Comparison of ENCODE assay signal across 8 mouse cellular contexts in genomic region chr8:47689704-47690326, GRCm38 (mm10). TPM values are rescaled to one million over a fixed set of nuclear protein-coding genes. Genes with fewer than 3 reads are reported as not detected.
DNase-seq lines count a peak whose midpoint lies in the region; ATAC-seq and TF ChIP-seq lines count a peak whose summit lies in the region.

No protein-coding gene starts in this region.

- peak; percentile 28 for DNase-seq in kidney, adult 2 months
- no peak for DNase-seq in kidney, adult 8-10 months
- no peak for DNase-seq in G1E (ENCODE audit: low spot score)
- DNase-seq in embryonic facial prominence, embryonic 10.5 days (ENCODE audit: low spot score), result peak; percentile 46
- peak; percentile 56 for DNase-seq in lung, postnatal 10 days
- DNase-seq in yolk sac, embryonic 10.5 days (ENCODE audit: low spot score), result peak; percentile 43
- no peak for DNase-seq in frontal cortex, postnatal 36 days (ENCODE audit: low spot score in 2 of 2)
- DNase-seq in urinary bladder, postnatal 36 days (ENCODE audit: low spot score in 2 of 2), result no peak

- H3K27me3 ChIP-seq in kidney, adult 2 months (replicated peaks; ENCODE audit: control insufficient read depth, insufficient read depth, low read length), result no peaks in the 10 kb centered on the region
- 0 out of 2 replicates have a peak, but pooled peaks cover 2% of the 10 kb centered on the region for H3K27me3 ChIP-seq in G1E (ENCODE audit: insufficient read depth, low read length)
- H3K27me3 ChIP-seq in embryonic facial prominence, embryonic 10.5 days (replicated peaks; ENCODE audit: low read depth, poor library complexity, severe bottlenecking), result peaks cover 11% of the 10 kb centered on the region

- TF ChIP-seq POLR2A in kidney, adult 2 months (IDR thresholded peaks at IDR 0.05; ENCODE audit: low read depth, low read length), result no peak

- 78% methylated on average over 12 of the region's 12 CpGs for WGBS in kidney, adult 2 months
- WGBS in embryonic facial prominence, embryonic 10.5 days, result 53% methylated on average over 12 of the region's 12 CpGs

- no peak overlapping the region for H3K27ac ChIP-seq in kidney, adult 2 months (ENCODE audit: insufficient read depth, low read depth, low read length)
- H3K27ac ChIP-seq in embryonic facial prominence, embryonic 10.5 days (replicated peaks), result no peak overlapping the region

- H3K4me3 ChIP-seq in kidney, adult 2 months (ENCODE audit: insufficient read depth, low read depth, low read length), result no peak overlapping the region
- no peak overlapping the region; the same call in 1 of the 2 replicates for H3K4me3 ChIP-seq in G1E (ENCODE audit: low read depth, low read length)
- H3K4me3 ChIP-seq in embryonic facial prominence, embryonic 10.5 days, result no peak overlapping the region

- H3K9me3 ChIP-seq in G1E (replicated peaks), result no peaks in the 10 kb centered on the region
- H3K9me3 ChIP-seq in embryonic facial prominence, embryonic 10.5 days, result no peaks in the 10 kb centered on the region

- 0 out of 2 replicates have a peak, but pooled peaks have one; percentile 11 for TF ChIP-seq CTCF in kidney, adult 2 months (conservative IDR thresholded peaks at IDR 0.05; ENCODE audit: insufficient read depth, insufficient read length, low read depth, low read length)
- TF ChIP-seq CTCF in G1E (IDR thresholded peaks at IDR 0.05; ENCODE audit: low read depth, low read length), result no peak; the same call in 1 of the 2 replicates

- H3K36me3 ChIP-seq in kidney, adult 2 months (ENCODE audit: control insufficient read depth, insufficient read depth, low read length), result no peaks in the 10 kb centered on the region
- H3K36me3 ChIP-seq in G1E (replicated peaks), result no peaks in the 10 kb centered on the region
- no peaks in the 10 kb centered on the region for H3K36me3 ChIP-seq in embryonic facial prominence, embryonic 10.5 days (replicated peaks)

- ATAC-seq in G1E (ENCODE audit: extremely low read depth, insufficient number of reproducible peaks, low FRiP score, poor library complexity, severe bottlenecking), result peak; percentile 30; the same call in 1 of the 2 replicates

- H3K4me1 ChIP-seq in kidney, adult 2 months (ENCODE audit: control insufficient read depth, insufficient read depth, low read length), result no peaks in the 10 kb centered on the region
- peaks cover 14% of the 10 kb centered on the region for H3K4me1 ChIP-seq in G1E (ENCODE audit: insufficient read depth, low read depth, low read length)
- H3K4me1 ChIP-seq in embryonic facial prominence, embryonic 10.5 days, result 0 out of 2 replicates have a peak, but pooled peaks cover 5% of the 10 kb centered on the region

RNA-seq across cellular contexts. Expression of gene Ing2, which starts 14.5 kb away (rescaled TPM):
- 7.0 and 9.3 TPM in 2 replicates for polyA plus RNA-seq in kidney, adult 2 months (2012; rRNA removed)
- total RNA-seq in G1E (2014; fragmentation: Nextera tagmentation), result 32.2 and 55.6 TPM in 2 replicates
- 22.8 and 33.0 TPM in 2 replicates for total RNA-seq in G1E (2017)
- 5.7 and 6.6 TPM in 2 replicates for polyA plus RNA-seq in G1E (2012)
- polyA plus RNA-seq in embryonic facial prominence, embryonic 10.5 days (2016; fragmentation: Nextera tagmentation; extraction: Ambion mirVana), result 13.6 and 13.8 TPM in 2 replicates

RNA-seq across cellular contexts. Expression of gene Cdkn2aip, which starts 23.9 kb away (rescaled TPM):
- polyA plus RNA-seq in kidney, adult 2 months (2012; rRNA removed), result 3.9 and 6.3 TPM in 2 replicates
- total RNA-seq in G1E (2014; fragmentation: Nextera tagmentation) (16.9 and 18.4 TPM in 2 replicates), G1E (2017) (19.2 and 20.3 TPM in 2 replicates)
- 6.5 and 9.6 TPM in 2 replicates for polyA plus RNA-seq in G1E (2012)
- 38.2 and 38.5 TPM in 2 replicates for polyA plus RNA-seq in embryonic facial prominence, embryonic 10.5 days (2016; fragmentation: Nextera tagmentation; extraction: Ambion mirVana)

Comparison
In these comparisons a context has a peak if more than half of its experiments do, and no peak if none do; other contexts are left out.
1. DNase-seq: peak in kidney, adult 2 months (single experiment), embryonic facial prominence, embryonic 10.5 days (single experiment), lung, postnatal 10 days (single experiment) and yolk sac, embryonic 10.5 days (single experiment); none in kidney, adult 8-10 months (0 of 2), G1E (single experiment), frontal cortex, postnatal 36 days (0 of 2) and urinary bladder, postnatal 36 days (0 of 2).